Mouse (Mus musculus): ENCODE results near the gene Abhd5. TPM values are rescaled to one million over a fixed set of nuclear protein-coding genes. Genes with fewer than 3 reads are reported as not detected.

Gene Abhd5
- polyA plus RNA-seq, 1 experiment from 2014 or later = 25.6 TPM

- no peaks in the 10 kb centered on the region for H3K27me3 ChIP-seq (ENCODE audit: insufficient read depth, low read length)
- H3K9ac ChIP-seq = no peak overlapping the region
- no peaks in the 10 kb centered on the region for H3K36me3 ChIP-seq (ENCODE audit: insufficient read depth)
- DNase-seq = no peak
- ATAC-seq (ENCODE audit: insufficient read depth) = no peak
- H3K27ac ChIP-seq (ENCODE audit: low read depth) = no peak overlapping the region
- no peaks in the 10 kb centered on the region for H3K4me1 ChIP-seq (ENCODE audit: insufficient read depth)
- no peak for TF ChIP-seq CTCF (IDR thresholded peaks at IDR 0.05; ENCODE audit: low read depth)
- H3K4me3 ChIP-seq (ENCODE audit: low read depth, low read length) = no peak overlapping the region
- H3K9me3 ChIP-seq (ENCODE audit: low read depth, low read length) = no peaks in the 10 kb centered on the region
- no peak overlapping the region for H3K4me2 ChIP-seq
- 88% methylated on average over 1 of the region's 1 CpGs for WGBS
These were observed 63.2 kb downstream of the Abhd5 start for GRCm38 (mm10) chr9:122414648-122415047.

DNA sequence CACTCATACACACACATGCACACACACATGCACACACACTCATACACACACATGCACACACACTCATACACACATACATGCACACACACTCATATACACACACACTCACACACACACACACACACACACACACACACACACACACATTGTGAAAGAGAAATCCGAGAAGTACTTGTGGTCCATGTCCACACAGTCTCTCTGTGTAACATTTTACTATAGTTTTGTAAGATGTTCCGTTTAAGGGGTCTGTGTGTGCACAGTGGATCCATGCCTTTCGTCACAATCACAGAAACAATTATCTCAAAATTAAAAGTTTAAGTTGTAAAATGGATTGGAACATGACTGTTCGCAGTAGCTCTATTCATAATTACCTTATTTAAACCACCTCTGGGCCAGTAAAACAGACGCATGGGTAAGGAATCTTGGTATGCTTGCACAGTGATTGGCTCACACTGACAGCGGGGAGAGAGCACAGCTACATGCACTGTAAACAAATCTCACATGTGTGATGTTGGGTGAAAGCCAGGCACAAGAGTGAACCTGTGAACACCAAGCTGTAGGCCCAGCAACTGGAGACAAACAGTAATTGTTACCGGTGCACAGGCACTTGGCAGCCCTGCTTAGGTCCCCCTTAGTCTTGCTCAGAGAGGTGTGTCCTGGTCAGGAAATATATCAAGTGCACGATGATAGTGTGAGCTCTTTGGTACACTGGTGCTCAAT, 63.8 kb downstream of the Abhd5 start:
- Histone ChIP-seq H3K9ac (no peak overlapping the region), H3K36me3 (ENCODE audit: insufficient read depth) (no peaks in the 10 kb centered on the region), H3K27ac (ENCODE audit: low read depth) (no peak overlapping the region), H3K4me2 (no peak overlapping the region), H3K4me1 (ENCODE audit: insufficient read depth) (no peaks in the 10 kb centered on the region), H3K27me3 (ENCODE audit: insufficient read depth, low read length) (no peaks in the 10 kb centered on the region), H3K4me3 (ENCODE audit: low read depth, low read length) (no peak overlapping the region), H3K9me3 (ENCODE audit: low read depth, low read length) (no peaks in the 10 kb centered on the region)
- no peak for DNase-seq
- TF ChIP-seq CTCF (IDR thresholded peaks at IDR 0.05; ENCODE audit: low read depth) = no peak
- ATAC-seq (ENCODE audit: insufficient read depth) = no peak
- 72% methylated on average over 8 of the region's 8 CpGs for WGBS

GRCm38 (mm10) chr9:122416617-122417016, 65.2 kb downstream of the Abhd5 start:
- no peak overlapping the region for H3K4me2 ChIP-seq
- H3K27ac ChIP-seq (ENCODE audit: low read depth) = no peak overlapping the region
- H3K9me3 ChIP-seq (ENCODE audit: low read depth, low read length) = no peaks in the 10 kb centered on the region
- H3K27me3 ChIP-seq (ENCODE audit: insufficient read depth, low read length) = no peaks in the 10 kb centered on the region
- WGBS = 48% methylated on average over 2 of the region's 2 CpGs
- TF ChIP-seq CTCF (IDR thresholded peaks at IDR 0.05; ENCODE audit: low read depth) = no peak
- ATAC-seq (ENCODE audit: insufficient read depth) (no peak), DNase-seq (no peak)
- no peaks in the 10 kb centered on the region for H3K36me3 ChIP-seq (ENCODE audit: insufficient read depth)
- no peak overlapping the region for H3K4me3 ChIP-seq (ENCODE audit: low read depth, low read length)
- no peaks in the 10 kb centered on the region for H3K4me1 ChIP-seq (ENCODE audit: insufficient read depth)
- H3K9ac ChIP-seq = no peak overlapping the region

DNA sequence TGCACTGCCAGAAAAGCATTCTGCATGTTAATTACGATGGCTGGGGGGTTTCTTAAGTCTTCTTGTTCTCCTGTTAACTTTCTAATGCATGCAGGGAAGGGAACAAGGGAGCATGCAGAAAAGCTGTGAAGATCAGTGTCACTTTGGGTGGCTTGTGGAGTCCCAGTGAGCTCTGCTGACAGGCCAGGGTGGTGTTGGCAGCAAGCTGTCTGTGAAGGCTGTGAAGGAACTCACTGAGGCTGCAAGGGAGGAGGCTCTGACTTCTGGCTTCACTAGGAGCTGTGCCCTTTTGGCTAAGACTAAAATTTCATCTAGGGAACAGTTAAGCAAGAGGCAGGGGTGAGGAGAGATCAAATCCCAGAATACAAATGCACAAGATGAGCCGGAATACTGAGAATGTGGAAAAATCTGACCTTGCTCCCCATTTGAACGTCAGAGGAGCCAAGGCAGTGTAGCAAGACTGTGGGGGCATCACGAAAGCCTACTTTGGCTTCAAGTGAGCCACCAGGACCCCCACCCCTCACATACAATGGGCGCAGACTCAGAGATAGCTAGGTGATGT, 68.9 kb downstream of the Abhd5 start:
- Histone ChIP-seq H3K4me1 (ENCODE audit: insufficient read depth) (no peaks in the 10 kb centered on the region), H3K27me3 (ENCODE audit: insufficient read depth, low read length) (no peaks in the 10 kb centered on the region), H3K36me3 (ENCODE audit: insufficient read depth) (no peaks in the 10 kb centered on the region), H3K4me2 (no peak overlapping the region), H3K4me3 (ENCODE audit: low read depth, low read length) (no peak overlapping the region), H3K27ac (ENCODE audit: low read depth) (no peak overlapping the region), H3K9ac (no peak overlapping the region), H3K9me3 (ENCODE audit: low read depth, low read length) (no peaks in the 10 kb centered on the region)
- DNase-seq (no peak), ATAC-seq (ENCODE audit: insufficient read depth) (no peak)
- TF ChIP-seq CTCF (IDR thresholded peaks at IDR 0.05; ENCODE audit: low read depth) = no peak
- 63% methylated on average over 5 of the region's 5 CpGs for WGBS

- ATAC-seq (ENCODE audit: insufficient read depth) = peak; percentile 75
- 23% methylated on average over 13 of the region's 13 CpGs for WGBS
These were observed 69.7 kb downstream of the Abhd5 start for GRCm38 (mm10) chr9:122420772-122421764.

GRCm38 (mm10) chr9:122421911-122422310, 70.5 kb downstream of the Abhd5 start:
- no peak for TF ChIP-seq CTCF (IDR thresholded peaks at IDR 0.05; ENCODE audit: low read depth)
- H3K4me2 ChIP-seq = no peak overlapping the region
- 85% methylated on average over 8 of the region's 8 CpGs for WGBS
- H3K4me1 ChIP-seq (ENCODE audit: insufficient read depth) = no peaks in the 10 kb centered on the region
- H3K4me3 ChIP-seq (ENCODE audit: low read depth, low read length) = no peak overlapping the region
- no peaks in the 10 kb centered on the region for H3K27me3 ChIP-seq (ENCODE audit: insufficient read depth, low read length)
- H3K9ac ChIP-seq = no peak overlapping the region
- DNase-seq (no peak), ATAC-seq (ENCODE audit: insufficient read depth) (no peak)
- H3K9me3 ChIP-seq (ENCODE audit: low read depth, low read length) = no peaks in the 10 kb centered on the region
- H3K27ac ChIP-seq (ENCODE audit: low read depth) = no peak overlapping the region
- no peaks in the 10 kb centered on the region for H3K36me3 ChIP-seq (ENCODE audit: insufficient read depth)

More at GRCm38 (mm10) chr9:122420772-122421764, 69.7 kb downstream of the Abhd5 start:
- H3K4me3 ChIP-seq (ENCODE audit: low read depth, low read length) = no peak overlapping the region
- H3K9me3 ChIP-seq (ENCODE audit: low read depth, low read length) = no peaks in the 10 kb centered on the region
- no peak overlapping the region for H3K27ac ChIP-seq (ENCODE audit: low read depth)
- peak; percentile 89 for DNase-seq
- peak; percentile 97 for TF ChIP-seq CTCF (IDR thresholded peaks at IDR 0.05; ENCODE audit: low read depth)
- no peak overlapping the region for H3K4me2 ChIP-seq
- no peaks in the 10 kb centered on the region for H3K27me3 ChIP-seq (ENCODE audit: insufficient read depth, low read length)
- H3K9ac ChIP-seq = no peak overlapping the region
- no peaks in the 10 kb centered on the region for H3K36me3 ChIP-seq (ENCODE audit: insufficient read depth)
- no peaks in the 10 kb centered on the region for H3K4me1 ChIP-seq (ENCODE audit: insufficient read depth)

GRCm38 (mm10) chr9:122422706-122423105, 71.3 kb downstream of the Abhd5 start:
- WGBS = 80% methylated on average over 14 of the region's 14 CpGs
- ATAC-seq (ENCODE audit: insufficient read depth) (no peak), DNase-seq (no peak)
- Histone ChIP-seq H3K4me2 (no peak overlapping the region), H3K9ac (no peak overlapping the region), H3K4me3 (ENCODE audit: low read depth, low read length) (no peak overlapping the region), H3K36me3 (ENCODE audit: insufficient read depth) (no peaks in the 10 kb centered on the region), H3K27me3 (ENCODE audit: insufficient read depth, low read length) (no peaks in the 10 kb centered on the region), H3K4me1 (ENCODE audit: insufficient read depth) (no peaks in the 10 kb centered on the region), H3K27ac (ENCODE audit: low read depth) (no peak overlapping the region), H3K9me3 (ENCODE audit: low read depth, low read length) (no peaks in the 10 kb centered on the region)
- no peak for TF ChIP-seq CTCF (IDR thresholded peaks at IDR 0.05; ENCODE audit: low read depth)
